ENCODE assay signal across 8 mouse cellular contexts in genomic region chr13:91741280-91742047, GRCm38 (mm10). TPM values are rescaled to one million over a fixed set of nuclear protein-coding genes. Genes with fewer than 3 reads are reported as not detected.
DNase-seq lines count a peak whose midpoint lies in the region; ATAC-seq and TF ChIP-seq lines count a peak whose summit lies in the region.

Gene Acot12, plus strand, starts transcription at chr13:91741512.

- H3K4me2 ChIP-seq in intestine, postnatal 0 days (replicated peaks; ENCODE audit: low read depth): peak within 1 kb of the TSS; percentile 76
- peak within 1 kb of the TSS; percentile 51 for H3K4me2 ChIP-seq in liver, embryonic 13.5 days

- no peaks in the 10 kb centered on the region for H3K9me3 ChIP-seq in intestine, postnatal 0 days (ENCODE audit: control insufficient read depth)
- no peaks in the 10 kb centered on the region for H3K9me3 ChIP-seq in liver, embryonic 13.5 days (replicated peaks)

- peak; percentile 69 for ATAC-seq in common myeloid progenitor, adult 5-6 weeks (replicated peaks; ENCODE audit: low read depth, poor library complexity, severe bottlenecking)
- ATAC-seq in granulocyte monocyte progenitor cell, adult 5-6 weeks (replicated peaks; ENCODE audit: poor library complexity, severe bottlenecking): peak; percentile 55
- ATAC-seq in intestine, postnatal 0 days: peak; percentile 90
- peak; percentile 75 for ATAC-seq in liver, embryonic 13.5 days (ENCODE audit: low read depth)
- ATAC-seq in erythroid progenitor cell, adult 5-6 weeks (replicated peaks; ENCODE audit: low FRiP score, poor library complexity, severe bottlenecking): no peak

- TF ChIP-seq CTCF in intestine, postnatal 0 days (IDR thresholded peaks at IDR 0.05; ENCODE audit: low read depth): no peak

- H3K36me3 ChIP-seq in intestine, postnatal 0 days (ENCODE audit: control insufficient read depth, insufficient read depth): no peaks in the 10 kb centered on the region
- no peaks in the 10 kb centered on the region for H3K36me3 ChIP-seq in liver, embryonic 13.5 days

- no peaks in the 10 kb centered on the region for H3K27me3 ChIP-seq in intestine, postnatal 0 days (replicated peaks; ENCODE audit: control insufficient read depth, insufficient read depth, low read length)
- peaks cover 25% of the 10 kb centered on the region for H3K27me3 ChIP-seq in liver, embryonic 13.5 days

- H3K27ac ChIP-seq in intestine, postnatal 0 days (ENCODE audit: low read depth, low read length): peak within 1 kb of the TSS; percentile 77
- peak within 1 kb of the TSS; percentile 71 for H3K27ac ChIP-seq in liver, embryonic 13.5 days

- no peaks in the 10 kb centered on the region for H3K4me1 ChIP-seq in intestine, postnatal 0 days (replicated peaks; ENCODE audit: control insufficient read depth, insufficient read depth, low read length)
- H3K4me1 ChIP-seq in liver, embryonic 13.5 days (replicated peaks): no peaks in the 10 kb centered on the region; the same call in 1 of the 2 replicates

- peak; percentile 46 for DNase-seq in ovary, postnatal 36 days (ENCODE audit: low spot score)
- DNase-seq in ovary, postnatal 10 days (ENCODE audit: low spot score): no peak
- DNase-seq in liver, embryonic 13.5 days: no peak
- peak; percentile 69 for DNase-seq in retina, postnatal 1 day

- peak within 1 kb of the TSS; percentile 54 for H3K9ac ChIP-seq in intestine, postnatal 0 days (ENCODE audit: low read depth, low read length)
- H3K9ac ChIP-seq in liver, embryonic 13.5 days: peak within 1 kb of the TSS; percentile 52; the same call in 1 of the 2 replicates

- peak within 1 kb of the TSS; percentile 46 for H3K4me3 ChIP-seq in intestine, postnatal 0 days (ENCODE audit: low read depth, low read length)
- peak within 1 kb of the TSS; percentile 45 for H3K4me3 ChIP-seq in liver, embryonic 13.5 days (replicated peaks)

- WGBS in intestine, postnatal 0 days: 6% methylated on average over 45 of the region's 45 CpGs
- WGBS in liver, embryonic 13.5 days (ENCODE audit: insufficient replicate concordance): 10% methylated on average over 45 of the region's 45 CpGs

RNA-seq across cellular contexts. Expression of gene Acot12, which starts in this region (rescaled TPM):
- total RNA-seq in common myeloid progenitor, adult 5-6 weeks (2017): not detected in 2 replicates
- total RNA-seq in granulocyte monocyte progenitor cell, adult 5-6 weeks (2014; fragmentation: Nextera tagmentation): not detected in 2 replicates
- not detected in 2 replicates for total RNA-seq in granulocyte monocyte progenitor cell, adult 5-6 weeks (2017)
- polyA plus RNA-seq in intestine, postnatal 0 days (2015; fragmentation: Nextera tagmentation; extraction: Ambion mirVana): 21.8 and 24.1 TPM in 2 replicates
- 1.3 and 2.1 TPM in 2 replicates for polyA plus RNA-seq in liver, embryonic 13.5 days (2015; fragmentation: Nextera tagmentation; extraction: Ambion mirVana)
- not detected in 2 replicates for total RNA-seq in erythroid progenitor cell, adult 5-6 weeks (2015; ENCODE audit: low replicate concordance)
- not detected in 2 replicates for total RNA-seq in erythroid progenitor cell, adult 5-6 weeks (2017; ENCODE audit: low replicate concordance)

Comparison
In these comparisons a context has a peak if more than half of its experiments do, and no peak if none do; other contexts are left out.
1. DNase-seq: peak in ovary, postnatal 36 days (single experiment) and retina, postnatal 1 day (single experiment); none in ovary, postnatal 10 days (single experiment) and liver, embryonic 13.5 days (single experiment).
2. Peak in ATAC-seq in common myeloid progenitor, adult 5-6 weeks; RNA of the gene not detected or under 1 TPM.
3. Peak in ATAC-seq in granulocyte monocyte progenitor cell, adult 5-6 weeks; RNA of the gene not detected or under 1 TPM.